Mouse (Mus musculus): ENCODE data around the gene Jaml. TPM values are rescaled to one million over a fixed set of nuclear protein-coding genes. Genes with fewer than 3 reads are reported as not detected.

Jaml gene
- polyA plus RNA-seq, 1 experiment from 2014 or later: 0.45 TPM

DNA sequence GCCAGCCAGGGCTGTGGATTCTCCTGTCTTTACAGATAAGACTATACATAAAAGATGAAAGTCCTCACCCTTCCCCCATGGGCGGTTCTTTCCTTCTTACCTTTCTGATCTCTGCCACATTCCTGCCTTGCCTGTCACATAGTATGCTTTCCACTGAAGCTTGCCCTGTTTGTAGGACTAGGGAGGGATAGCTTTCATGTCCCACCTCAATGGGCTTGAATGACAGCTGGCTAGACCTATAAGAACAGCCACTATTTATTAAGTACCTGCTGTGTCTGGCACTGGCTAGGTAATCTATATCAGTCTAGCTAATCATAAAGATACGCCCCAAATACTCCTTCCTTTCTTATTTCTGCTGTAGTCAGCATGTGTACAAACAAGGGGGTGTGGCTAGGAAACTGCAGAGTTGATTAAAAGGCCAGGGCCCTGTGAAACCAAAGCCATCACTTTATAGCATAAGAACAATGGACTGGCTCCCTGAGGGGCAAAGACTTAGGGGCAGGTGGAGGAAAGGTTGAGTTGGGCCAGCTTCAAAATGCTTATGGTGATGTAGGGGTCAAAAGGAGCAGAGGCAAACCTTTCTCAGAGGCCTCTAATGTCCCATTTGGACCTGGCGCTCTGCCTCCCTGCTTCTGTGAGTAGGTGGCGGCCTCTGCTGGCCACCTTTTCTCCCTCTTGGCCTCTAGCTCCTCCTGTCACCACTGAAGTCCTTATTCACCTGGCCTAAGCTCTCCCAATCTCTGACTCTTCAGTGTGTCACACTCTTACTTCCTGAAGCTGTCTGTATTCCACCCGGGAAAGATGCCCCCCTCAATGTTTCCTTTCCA lies 54.7 kb downstream of the Jaml start:
- ATAC-seq (replicated peaks): no peak
- Histone ChIP-seq H3K27me3 (peaks cover 57% of the 10 kb centered on the region), H3K27ac (replicated peaks) (no peak overlapping the region), H3K4me1 (peaks cover 10% of the 10 kb centered on the region), H3K9me3 (no peaks in the 10 kb centered on the region), H3K4me3 (no peak overlapping the region), H3K4me2 (replicated peaks) (no peak overlapping the region), H3K9ac (replicated peaks) (no peak overlapping the region), H3K36me3 (no peaks in the 10 kb centered on the region)
- 29% methylated on average over 5 of the region's 5 CpGs for WGBS

- H3K9ac ChIP-seq (replicated peaks): no peak overlapping the region
- H3K4me2 ChIP-seq (replicated peaks): no peak overlapping the region
- H3K27me3 ChIP-seq: peaks cover 74% of the 10 kb centered on the region
- no peak overlapping the region for H3K4me3 ChIP-seq
- ATAC-seq (replicated peaks): no peak
- no peaks in the 10 kb centered on the region for H3K36me3 ChIP-seq
- no peaks in the 10 kb centered on the region for H3K9me3 ChIP-seq
- no peak overlapping the region for H3K27ac ChIP-seq (replicated peaks)
- H3K4me1 ChIP-seq: peaks cover 22% of the 10 kb centered on the region
- WGBS: 19% methylated on average over 7 of the region's 7 CpGs
Observed at GRCm38 (mm10) chr9:45136442-45137169, 57.6 kb downstream of the Jaml start.

DNA sequence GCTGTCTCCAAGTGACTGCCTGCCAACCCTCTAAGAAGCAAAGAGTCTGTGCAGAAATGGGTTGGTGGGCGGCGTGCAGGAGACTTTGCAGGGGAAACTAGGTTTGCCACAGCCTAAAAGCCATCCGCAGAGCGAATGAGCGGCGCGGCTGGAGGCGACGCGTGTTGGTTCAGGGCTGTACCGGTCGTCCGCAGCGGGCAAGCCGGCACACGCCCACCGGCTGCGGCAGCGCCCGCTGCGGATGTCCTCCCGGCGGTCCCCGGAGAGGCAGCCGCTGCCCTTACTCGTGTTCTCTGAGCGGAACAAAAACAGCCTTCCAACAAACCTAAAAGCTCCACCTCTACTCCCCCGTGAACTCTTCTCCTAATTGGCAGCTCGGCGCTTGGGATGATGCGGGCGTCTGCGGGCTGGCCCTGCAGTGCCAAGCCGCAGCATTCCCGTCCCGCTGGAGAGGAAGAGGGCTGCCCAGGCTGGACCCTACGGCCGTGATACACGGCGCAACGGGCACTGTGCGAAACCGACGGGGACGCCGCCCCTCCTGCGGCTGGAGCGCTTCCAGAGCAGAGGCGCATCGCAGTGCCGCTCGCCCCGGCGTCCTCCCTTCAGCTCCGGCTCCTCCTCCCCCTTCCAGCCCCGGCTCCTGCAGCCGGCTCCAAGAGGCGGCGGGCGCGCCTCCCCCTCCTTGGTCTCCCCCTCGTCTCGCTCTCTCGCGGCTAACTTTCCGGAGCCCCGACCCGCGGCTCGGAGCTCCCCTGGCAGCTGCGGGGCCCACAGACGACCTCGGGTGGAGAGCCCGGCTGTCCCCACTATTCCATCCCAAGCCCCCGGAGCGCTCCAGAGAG lies 59.4 kb downstream of the Jaml start, which contains the start of gene Scn4b:
Gene Scn4b, plus strand, starts transcription at position 205 of the 842 bp plus-strand sequence.
- peak within 1 kb of the TSS; percentile 48 for H3K9ac ChIP-seq (replicated peaks)
- H3K4me1 ChIP-seq: peaks cover 22% of the 10 kb centered on the region
- peak within 1 kb of the TSS; percentile 94 for H3K4me2 ChIP-seq (replicated peaks)
- no peaks in the 10 kb centered on the region for H3K9me3 ChIP-seq
- peaks cover 86% of the 10 kb centered on the region for H3K27me3 ChIP-seq
- no peak within 1 kb of the TSS for H3K27ac ChIP-seq (replicated peaks)
- under 1% methylated on average over 69 of the region's 76 CpGs for WGBS
- peak within 1 kb of the TSS; percentile 55 for H3K4me3 ChIP-seq
- peak; percentile 68 for ATAC-seq (replicated peaks)
- H3K36me3 ChIP-seq: no peaks in the 10 kb centered on the region

DNA sequence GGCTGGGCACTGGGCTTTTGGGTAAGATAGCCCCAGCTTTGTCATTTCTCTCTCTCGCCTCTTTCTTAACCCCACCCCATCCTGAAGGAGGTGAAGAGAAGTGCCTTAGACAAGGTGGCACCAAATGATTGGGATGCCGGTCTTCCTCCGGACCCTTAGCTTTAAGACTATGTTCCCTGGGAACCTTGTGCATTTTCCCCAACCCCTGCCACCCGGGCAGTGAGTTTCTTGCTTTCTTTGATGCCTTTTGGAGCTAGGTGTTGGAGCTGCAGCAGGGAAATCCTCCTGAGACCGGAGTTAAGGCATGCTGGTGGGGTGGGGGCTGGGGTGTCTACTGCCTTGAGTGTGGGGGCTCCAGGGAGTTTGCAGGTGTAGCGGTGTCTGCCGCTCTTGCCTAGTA lies 60.1 kb downstream of the Jaml start:
- H3K4me2 ChIP-seq (replicated peaks): peak overlapping the region; percentile 94
- no peaks in the 10 kb centered on the region for H3K9me3 ChIP-seq
- H3K4me1 ChIP-seq: peaks cover 22% of the 10 kb centered on the region
- WGBS: 8% methylated on average over 7 of the region's 7 CpGs
- H3K36me3 ChIP-seq: no peaks in the 10 kb centered on the region
- no peak for ATAC-seq (replicated peaks)
- peak overlapping the region; percentile 48; the same call in 1 of the 2 replicates for H3K9ac ChIP-seq (replicated peaks)
- H3K27me3 ChIP-seq: peaks cover 84% of the 10 kb centered on the region
- H3K4me3 ChIP-seq: peak overlapping the region; percentile 55
- H3K27ac ChIP-seq (replicated peaks): no peak overlapping the region

GRCm38 (mm10) chr9:45140945-45141344 lies 62.0 kb downstream of the Jaml start:
- Histone ChIP-seq H3K36me3 (no peaks in the 10 kb centered on the region), H3K9me3 (no peaks in the 10 kb centered on the region), H3K4me2 (replicated peaks) (no peak overlapping the region), H3K4me1 (peaks cover 27% of the 10 kb centered on the region), H3K4me3 (no peak overlapping the region), H3K27me3 (peaks cover 84% of the 10 kb centered on the region), H3K27ac (replicated peaks) (no peak overlapping the region), H3K9ac (replicated peaks) (no peak overlapping the region)
- ATAC-seq (replicated peaks): no peak
- 16% methylated on average over 7 of the region's 7 CpGs for WGBS

DNA sequence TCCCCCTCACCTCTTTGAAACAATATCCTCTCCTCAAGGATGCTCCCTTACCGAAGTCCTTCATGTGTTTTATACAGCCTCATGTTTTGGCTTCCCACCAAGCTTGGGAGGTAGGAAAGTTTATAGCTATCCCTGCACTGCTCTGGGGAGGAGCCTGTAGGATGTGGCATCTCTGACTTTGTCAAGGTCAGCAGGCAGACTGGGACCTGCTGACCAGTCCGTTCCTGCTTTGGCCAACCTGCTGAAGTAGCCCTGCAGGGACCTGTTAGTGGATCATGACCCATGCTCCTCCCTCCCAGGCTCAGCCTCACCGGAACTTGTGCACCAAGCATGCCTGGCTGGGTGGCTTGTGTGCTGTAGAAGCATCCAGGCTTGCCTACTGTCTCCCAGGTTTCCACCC lies 63.7 kb downstream of the Jaml start:
- WGBS: 61% methylated on average over 3 of the region's 3 CpGs
- ATAC-seq (replicated peaks): no peak
- Histone ChIP-seq H3K4me3 (no peak overlapping the region), H3K27me3 (peaks cover 81% of the 10 kb centered on the region), H3K9me3 (no peaks in the 10 kb centered on the region), H3K27ac (replicated peaks) (no peak overlapping the region), H3K36me3 (no peaks in the 10 kb centered on the region), H3K4me1 (peaks cover 29% of the 10 kb centered on the region), H3K4me2 (replicated peaks) (no peak overlapping the region), H3K9ac (replicated peaks) (no peak overlapping the region)

- peak; percentile 51; the same call in 1 of the 2 replicates for ATAC-seq (replicated peaks)
- Histone ChIP-seq H3K9ac (replicated peaks) (peak overlapping the region; percentile 5; the same call in 1 of the 2 replicates), H3K4me1 (peaks cover 14% of the 10 kb centered on the region), H3K36me3 (no peaks in the 10 kb centered on the region), H3K27me3 (peaks cover 66% of the 10 kb centered on the region), H3K4me3 (peak overlapping the region; percentile 32), H3K9me3 (no peaks in the 10 kb centered on the region), H3K4me2 (replicated peaks) (peak overlapping the region; percentile 50), H3K27ac (replicated peaks) (no peak overlapping the region)
- WGBS: 2% methylated on average over 27 of the region's 27 CpGs
Observed at GRCm38 (mm10) chr9:45145533-45146266, 66.7 kb downstream of the Jaml start.

- H3K36me3 ChIP-seq: no peaks in the 10 kb centered on the region
- peak overlapping the region; percentile 5; the same call in 1 of the 2 replicates for H3K9ac ChIP-seq (replicated peaks)
- peak overlapping the region; percentile 32 for H3K4me3 ChIP-seq
- peaks cover 70% of the 10 kb centered on the region for H3K27me3 ChIP-seq
- 0 out of 2 replicates have a peak, but pooled peaks have one; percentile 26 for ATAC-seq (replicated peaks)
- 1% methylated on average over 5 of the region's 5 CpGs for WGBS
- no peaks in the 10 kb centered on the region for H3K9me3 ChIP-seq
- no peak overlapping the region for H3K27ac ChIP-seq (replicated peaks)
- H3K4me2 ChIP-seq (replicated peaks): peak overlapping the region; percentile 50
- peaks cover 9% of the 10 kb centered on the region for H3K4me1 ChIP-seq
Observed at GRCm38 (mm10) chr9:45146267-45146597, 67.2 kb downstream of the Jaml start.

GRCm38 (mm10) chr9:45150933-45151332 lies 72.0 kb downstream of the Jaml start:
- Histone ChIP-seq H3K27me3 (peaks cover 35% of the 10 kb centered on the region), H3K9ac (replicated peaks) (no peak overlapping the region), H3K4me2 (replicated peaks) (no peak overlapping the region), H3K27ac (replicated peaks) (no peak overlapping the region), H3K4me1 (peaks cover 3% of the 10 kb centered on the region), H3K9me3 (no peaks in the 10 kb centered on the region), H3K36me3 (no peaks in the 10 kb centered on the region), H3K4me3 (no peak overlapping the region)
- 74% methylated on average over 1 of the region's 1 CpGs for WGBS
- no peak for ATAC-seq (replicated peaks)

DNA sequence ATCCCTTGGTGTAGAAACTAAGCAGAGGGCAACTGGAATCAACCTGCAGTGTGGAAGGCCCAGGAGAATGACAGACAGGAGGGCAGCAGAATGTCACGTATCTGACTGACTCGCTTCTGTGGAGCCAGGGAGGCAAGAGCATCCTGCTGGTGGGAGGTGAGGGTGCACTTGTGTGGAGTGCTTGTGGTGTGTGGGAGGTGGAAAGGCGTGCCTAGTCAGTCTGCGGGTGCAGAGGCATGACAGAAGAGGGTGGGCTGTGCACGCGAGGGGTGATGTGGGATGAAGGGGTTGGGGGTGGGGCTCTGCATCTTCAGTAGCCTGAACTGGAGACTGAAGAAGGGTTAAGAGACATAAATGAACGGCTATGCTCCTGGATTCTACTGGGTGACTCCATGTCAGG lies 74.4 kb downstream of the Jaml start:
- 82% methylated on average over 7 of the region's 7 CpGs for WGBS
- no peak for ATAC-seq (replicated peaks)
- Histone ChIP-seq H3K4me2 (replicated peaks) (no peak overlapping the region), H3K27me3 (peaks cover 16% of the 10 kb centered on the region), H3K4me3 (no peak overlapping the region), H3K4me1 (no peaks in the 10 kb centered on the region), H3K9me3 (no peaks in the 10 kb centered on the region), H3K27ac (replicated peaks) (no peak overlapping the region), H3K9ac (replicated peaks) (no peak overlapping the region), H3K36me3 (no peaks in the 10 kb centered on the region)

All from forebrain, embryonic 15.5 days (tissue).